Mouse (Mus musculus) neutrophil, adult 59 days (primary cell): Measurements from ENCODE around the gene Tchp. TPM values are rescaled to one million over a fixed set of nuclear protein-coding genes. Genes with fewer than 3 reads are reported as not detected.

Experiments used
- total RNA-seq, 2 experiments: library from RNA; stranded (reverse); gene quantifications; 1 replicate in 1 of 2; 2 replicates in 1 of 2; pipeline ENCODE4 v1.2.4; 2023

The Tchp gene
- total RNA-seq: 1 to 10 TPM; 4.7 to 6.2 TPM

GRCm38 (mm10) chr5:114707265-114708068 is at the start of gene Tchp:
TSS of gene Tchp (plus strand) at chr5:114707760.

GRCm38 (mm10) chr5:114658255-114658654 is 49.3 kb upstream of the Tchp start, which contains the start of gene Trpv4:
TSS of gene Trpv4 (minus strand) at chr5:114658421.

GRCm38 (mm10) chr5:114690633-114691567 is 16.7 kb upstream of the Tchp start, which contains the start of gene Gltp:
TSS of gene Gltp (minus strand) at chr5:114690984.

Other genes starting within 250 kb of the Tchp start
- under 1 TPM; 0.62 to 0.86 TPM for gene Fam222a, start 139.7 kb upstream of the Tchp start, total RNA-seq
- 1 to 10 TPM; 3.0 to 3.1 TPM for gene Trpv4, start 49.3 kb upstream of the Tchp start, total RNA-seq
- gene Gltp, start 16.8 kb upstream of the Tchp start, total RNA-seq: 100 to 1,000 TPM in 1 of 2 experiments, 10 to 100 TPM in 1; 96.7 to 108 TPM
- gene Ankrd13a, start 66.9 kb downstream of the Tchp start, total RNA-seq: 100 to 1,000 TPM; 228 to 235 TPM
- 100 to 1,000 TPM; 136 to 142 TPM for gene Git2, start 67.8 kb downstream of the Tchp start, total RNA-seq
- gene 1500011B03Rik, start 115.7 kb downstream of the Tchp start, total RNA-seq: 10 to 100 TPM; 21.0 to 27.6 TPM
- under 1 TPM in 1 of 2 experiments, not detected in 1; 0.53 TPM for gene 4930519G04Rik, start 145.9 kb downstream of the Tchp start, total RNA-seq
- not detected for gene Gm9936, start 150.9 kb downstream of the Tchp start, total RNA-seq
- gene Oasl2, start 189.2 kb downstream of the Tchp start, total RNA-seq: 10 to 100 TPM; 10.8 to 14.4 TPM
- gene Oasl1, start 215.5 kb downstream of the Tchp start, total RNA-seq: 10 to 100 TPM in 1 of 2 experiments, 1 to 10 TPM in 1; 6.1 to 11.8 TPM
- 10 to 100 TPM; 12.7 to 13.0 TPM for gene 2210016L21Rik, start 234.4 kb downstream of the Tchp start, total RNA-seq